Mouse (Mus musculus) thymus, adult 2 months (tissue): Measurements from ENCODE around the gene BC049715.

Source experiments
- CTCF ChIP-seq: fragments of 200-500 bp; IDR thresholded peaks from 2 replicates; pipeline ENCODE4 v1.5.1; 2012; ENCODE audit warnings: mild to moderate bottlenecking, control low read depth, low read length, moderate library complexity, borderline replicate concordance; ENCODE audit not compliant: control insufficient read depth, poor library complexity, insufficient read depth; ENCODE audit errors: extremely low read depth
- POLR2A ChIP-seq: fragments of 200-500 bp; IDR thresholded peaks from 2 replicates; pipeline ENCODE4 v1.6.1; 2012; ENCODE audit warnings: mild to moderate bottlenecking, low read length, control low read depth, moderate library complexity; ENCODE audit not compliant: control insufficient read depth, poor library complexity, insufficient read depth; ENCODE audit errors: extremely low read depth

DNA sequence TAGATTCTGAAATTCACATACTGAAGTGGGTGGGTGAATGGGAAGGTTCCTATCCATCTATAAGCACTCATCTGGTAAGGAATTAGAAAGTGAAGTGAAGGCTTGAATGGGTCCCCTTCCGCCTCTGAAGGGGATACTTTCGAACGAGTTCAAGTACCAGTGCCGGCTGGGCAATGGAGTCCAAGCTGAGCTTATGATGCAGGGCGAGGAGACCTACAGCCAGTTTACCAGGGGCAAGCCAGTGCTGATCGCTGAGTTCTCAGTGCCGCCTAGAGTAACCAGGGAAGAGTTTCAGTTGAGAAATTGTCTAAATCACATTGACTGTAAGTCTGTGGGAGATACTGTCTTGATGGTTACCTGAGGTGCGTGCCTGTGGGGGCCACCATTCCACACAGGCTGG is 26.7 kb upstream of the BC049715 start:
- TF ChIP-seq CTCF (no peak), POLR2A (no peak)
